Mouse (Mus musculus): ENCODE results near the gene Nudt9.

Gene Nudt9

DNA sequence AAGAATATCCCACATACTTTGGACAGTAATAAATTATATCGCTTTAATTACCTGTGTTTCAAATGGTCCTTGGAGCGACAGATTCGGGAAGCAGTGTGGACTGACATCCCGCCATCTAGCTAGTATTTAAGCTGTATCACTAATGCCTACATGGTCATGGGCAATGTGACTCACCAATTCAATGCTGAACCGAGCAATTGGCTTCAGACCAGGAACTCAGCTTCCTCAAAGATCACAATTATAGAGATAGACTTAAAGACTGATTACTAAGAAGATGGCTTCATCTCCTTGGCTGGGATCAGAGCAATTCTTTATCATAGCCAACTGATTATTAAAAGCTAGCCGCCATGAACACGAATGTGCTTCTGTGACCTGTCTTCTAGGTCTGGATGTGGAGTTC lies 31.4 kb downstream of the Nudt9 start, which contains the start of gene Gm17660:
Gene Gm17660, minus strand, starts transcription at position 101 of the 400 bp plus-strand sequence.
- no peak for DNase-seq (ENCODE audit: low spot score)

DNA sequence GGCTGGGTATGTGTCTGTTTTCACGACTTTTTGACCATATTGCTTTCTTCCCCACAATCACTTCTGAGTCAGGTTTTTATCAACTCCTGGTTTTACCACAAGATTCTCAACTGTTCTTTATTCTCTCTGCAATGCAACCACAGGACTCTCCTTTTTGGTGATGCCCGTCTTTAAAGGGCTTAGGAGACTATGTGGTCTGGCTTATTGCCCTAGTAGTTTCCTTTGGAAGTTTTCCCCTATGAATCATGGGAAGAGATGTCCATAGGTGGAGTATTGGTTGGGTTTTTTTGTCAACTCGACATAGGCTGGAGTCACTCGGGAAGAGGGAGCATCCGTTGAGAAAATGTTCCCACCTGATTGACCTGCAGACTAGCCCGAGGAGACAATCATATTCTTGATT lies 34.6 kb downstream of the Nudt9 start:
- DNase-seq (ENCODE audit: low spot score) = no peak

DNA sequence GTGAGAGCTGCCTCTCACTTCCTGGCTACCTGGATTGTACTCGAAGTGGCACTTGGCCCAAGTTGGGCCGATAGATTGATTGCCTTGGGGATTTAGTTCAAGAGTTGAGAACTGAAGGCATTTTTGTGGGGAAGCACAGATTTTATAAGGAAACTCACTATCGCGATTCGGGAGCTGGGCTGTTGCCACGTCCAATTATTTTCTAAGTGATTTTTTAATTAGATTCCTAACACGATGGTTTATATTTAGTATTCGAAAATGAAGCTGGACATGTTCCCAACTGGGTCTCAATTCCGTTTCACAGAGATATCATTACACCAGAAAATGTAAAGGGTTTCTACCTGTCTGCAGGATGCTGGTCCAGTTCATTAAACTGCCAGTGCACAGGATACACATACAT lies 39.3 kb downstream of the Nudt9 start:
- DNase-seq (ENCODE audit: low spot score) = no peak

DNA sequence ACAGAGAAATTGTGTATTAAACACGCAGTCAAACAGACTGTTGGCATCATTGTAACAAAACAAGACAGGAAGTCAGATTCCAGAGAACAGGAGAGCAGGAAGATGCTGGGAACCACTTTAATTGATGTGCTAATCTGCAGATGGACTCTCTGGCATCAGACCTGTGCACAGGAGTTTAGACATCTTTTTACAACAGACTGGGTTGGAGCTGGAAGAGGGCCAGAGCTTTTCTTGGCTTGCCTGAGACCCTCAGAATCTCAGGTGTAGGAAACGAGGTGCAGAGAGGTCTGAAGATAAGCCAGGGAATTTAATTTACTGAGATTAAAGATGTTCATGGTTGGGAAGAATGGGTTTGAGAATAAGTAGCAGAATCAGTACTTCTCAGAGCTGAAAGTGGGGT lies 43.6 kb downstream of the Nudt9 start:
- DNase-seq (ENCODE audit: low spot score) = no peak

DNA sequence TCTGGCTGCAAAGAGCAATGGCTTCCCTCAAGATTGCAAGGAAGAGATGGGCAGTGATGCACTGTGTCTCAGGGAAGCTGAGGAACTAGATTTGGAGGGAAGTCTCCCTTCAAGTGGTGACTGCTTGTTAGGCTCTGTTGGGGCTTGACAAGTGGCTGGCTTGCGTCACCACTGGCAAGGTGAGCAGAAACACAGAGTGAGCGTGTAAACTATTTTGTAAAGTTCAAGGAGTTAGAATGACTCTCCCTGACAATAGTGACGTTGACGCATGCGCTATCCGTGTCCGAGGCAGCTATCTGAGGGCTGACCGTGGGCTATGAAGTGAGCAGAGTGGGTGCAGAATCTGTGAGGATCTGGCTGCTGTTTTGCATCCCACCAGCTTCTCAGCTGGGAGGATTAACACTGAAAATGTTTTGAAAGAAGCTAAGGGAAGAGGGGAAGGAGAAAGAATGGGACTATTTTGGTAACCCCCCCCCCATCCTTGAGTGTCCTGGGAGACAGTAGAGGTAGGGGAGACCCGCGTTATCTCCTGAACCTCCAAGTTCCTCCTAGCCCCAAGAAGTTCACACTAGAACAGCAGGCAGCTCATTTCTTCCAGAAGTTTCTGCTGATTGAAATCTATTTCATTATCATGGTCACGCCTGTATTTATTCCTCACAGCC lies 49.4 kb downstream of the Nudt9 start:
- DNase-seq (ENCODE audit: low spot score) = no peak

DNA sequence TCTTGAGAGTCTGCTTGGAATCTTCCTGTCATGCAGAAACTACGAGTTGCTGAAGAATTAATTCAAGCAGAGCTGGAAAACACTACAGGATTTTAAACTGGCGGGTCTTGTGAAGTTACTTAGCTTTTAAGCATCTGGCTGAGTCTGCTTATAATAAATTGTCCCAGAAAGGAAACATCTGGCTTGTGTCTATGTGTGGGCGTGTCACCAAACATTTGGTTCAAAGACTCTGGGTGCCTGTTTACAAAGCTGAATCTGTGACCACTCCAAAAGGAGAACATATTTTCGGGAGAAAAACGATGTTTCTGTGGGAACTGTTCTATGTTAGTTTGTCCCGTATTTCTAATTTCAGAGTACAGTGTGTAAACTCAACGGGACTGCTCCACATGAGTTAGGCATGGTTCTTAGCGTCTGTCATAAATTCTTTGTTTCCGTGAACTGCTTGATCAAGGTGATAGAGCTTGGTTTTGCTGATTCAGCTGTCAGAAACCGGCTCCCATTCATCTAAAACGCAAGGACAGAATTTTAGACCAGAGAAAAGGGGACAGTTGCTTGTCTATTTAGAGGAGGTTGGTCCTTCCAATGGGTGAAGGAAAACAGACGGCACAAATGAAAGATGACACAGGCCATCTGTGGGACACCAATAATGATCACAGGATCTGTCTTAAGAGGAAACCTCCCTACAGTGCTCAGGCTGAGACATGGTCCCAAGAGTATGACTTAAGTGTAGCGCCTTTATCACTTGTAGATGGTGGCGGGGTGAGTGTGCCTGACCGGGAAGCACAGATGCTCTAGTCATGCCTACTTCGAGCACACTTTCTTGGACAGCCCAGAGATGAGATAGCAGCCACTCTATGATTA lies 50.2 kb downstream of the Nudt9 start:
- DNase-seq (ENCODE audit: low spot score) = no peak

DNA sequence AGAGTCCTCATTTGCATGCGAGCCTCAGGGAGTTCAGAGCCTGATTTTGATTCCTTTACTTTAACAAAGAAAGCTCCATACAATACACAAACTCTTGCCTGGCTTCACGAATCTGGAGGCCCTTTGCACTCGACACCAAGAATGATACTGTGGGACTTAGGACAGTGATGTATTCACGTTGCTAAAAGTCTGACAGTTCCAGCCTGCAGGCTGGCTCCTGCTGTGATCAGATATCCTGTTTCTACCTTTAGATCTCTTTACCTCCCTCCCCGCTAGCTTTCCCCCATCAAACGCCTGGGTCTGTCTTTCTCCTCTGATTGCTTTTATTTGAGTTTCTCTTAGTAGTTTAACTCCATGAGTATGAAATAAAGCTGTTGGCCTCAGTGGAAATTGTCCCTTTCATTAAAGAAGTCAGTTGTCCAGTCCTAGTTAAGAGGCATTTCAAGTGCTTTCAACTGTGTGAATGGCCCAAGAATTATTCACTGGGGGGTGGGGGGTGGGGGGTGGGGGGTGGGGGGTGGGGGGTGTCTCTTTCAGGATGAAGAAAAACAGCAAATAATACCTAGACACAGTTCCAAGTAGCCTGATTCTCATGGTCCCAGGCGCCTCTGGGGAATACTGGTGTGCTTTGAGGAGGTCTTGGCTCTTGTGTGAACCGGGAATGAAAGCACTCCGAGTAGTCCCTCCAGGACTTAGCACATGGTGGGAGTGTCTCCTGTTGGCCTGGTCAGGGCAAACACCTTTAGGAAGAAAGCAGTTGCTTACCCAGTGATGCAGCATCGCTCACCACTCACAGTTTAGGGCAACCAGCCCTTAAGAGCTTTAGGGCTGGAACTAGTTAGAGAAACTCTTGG lies 55.8 kb downstream of the Nudt9 start:
- DNase-seq (ENCODE audit: low spot score) = no peak

DNA sequence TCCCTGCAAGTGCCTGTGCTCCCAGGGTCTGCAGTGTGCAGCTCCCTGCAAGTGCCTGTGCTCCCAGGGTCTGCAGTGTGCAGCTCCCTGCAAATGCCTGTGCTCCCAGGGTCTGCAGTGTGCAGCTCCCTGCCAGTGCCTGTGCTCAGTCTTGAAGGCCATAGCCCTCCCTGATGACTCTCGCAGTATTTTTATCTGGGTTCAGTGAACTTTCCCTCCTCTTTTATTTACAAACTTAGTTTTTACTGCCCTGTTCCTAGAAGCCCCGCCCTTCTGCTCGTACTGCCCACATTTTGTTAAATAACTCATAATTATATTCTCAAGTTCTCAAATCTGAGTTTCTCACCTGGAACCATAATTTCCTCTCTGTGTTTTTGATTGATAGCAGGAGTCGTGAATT lies 57.1 kb downstream of the Nudt9 start:
- DNase-seq (ENCODE audit: low spot score) = no peak

DNA sequence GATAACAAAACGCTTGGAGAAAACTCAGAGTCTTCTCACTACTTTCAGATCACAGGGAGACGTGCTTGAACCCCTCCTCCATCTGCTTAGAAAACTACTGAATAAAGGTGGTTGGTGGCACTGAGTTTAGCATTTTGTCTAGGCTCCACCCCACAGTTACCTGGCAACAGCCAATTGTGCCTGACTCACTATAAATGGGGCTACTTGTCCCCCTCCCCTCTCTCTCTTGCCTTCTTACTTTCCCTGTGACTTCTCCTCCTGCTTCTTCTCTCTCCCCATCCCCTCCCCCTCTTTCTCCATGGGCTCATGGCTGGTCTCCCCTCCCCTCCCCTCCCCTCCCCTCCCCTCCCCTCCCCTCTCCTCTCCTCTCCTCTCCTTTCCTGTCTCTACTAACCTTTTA lies 58.0 kb downstream of the Nudt9 start:
- DNase-seq (ENCODE audit: low spot score) = no peak

DNA sequence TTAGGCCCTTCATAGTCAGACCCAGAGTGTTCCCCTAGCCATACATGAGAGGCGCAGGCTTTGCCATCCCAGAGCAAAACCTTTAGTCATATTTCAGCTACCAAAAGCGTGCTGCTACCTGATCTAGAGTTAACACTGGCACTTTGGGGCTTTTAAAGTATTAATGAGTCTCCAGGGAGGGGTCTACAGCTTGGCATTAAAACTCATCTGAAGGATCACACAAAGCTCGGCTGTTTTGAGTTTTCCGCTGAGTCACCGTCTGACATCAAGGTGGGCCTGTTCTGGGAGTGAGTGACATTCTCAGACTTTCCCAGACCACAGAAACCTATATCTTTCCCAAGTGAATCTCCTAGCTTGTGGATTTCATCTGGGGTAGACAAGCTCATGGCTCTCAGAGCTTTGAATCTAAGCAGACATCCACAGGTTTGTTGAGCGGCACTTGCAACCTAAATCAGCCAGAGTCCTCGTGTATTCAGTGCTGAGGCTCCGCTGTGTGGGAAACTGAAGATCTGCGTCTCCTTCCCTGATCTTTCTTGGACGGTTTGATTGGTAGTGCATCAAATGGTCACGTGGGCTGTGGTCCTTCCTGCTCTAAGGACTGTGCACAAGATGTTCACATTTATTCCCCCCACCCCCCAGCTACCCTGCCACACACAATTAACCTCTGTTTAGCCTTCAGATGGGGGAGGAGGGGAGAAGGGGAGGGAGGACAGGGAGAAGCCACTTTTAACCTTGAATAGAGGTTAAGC lies 62.2 kb downstream of the Nudt9 start:
- DNase-seq (ENCODE audit: low spot score) = no peak

DNA sequence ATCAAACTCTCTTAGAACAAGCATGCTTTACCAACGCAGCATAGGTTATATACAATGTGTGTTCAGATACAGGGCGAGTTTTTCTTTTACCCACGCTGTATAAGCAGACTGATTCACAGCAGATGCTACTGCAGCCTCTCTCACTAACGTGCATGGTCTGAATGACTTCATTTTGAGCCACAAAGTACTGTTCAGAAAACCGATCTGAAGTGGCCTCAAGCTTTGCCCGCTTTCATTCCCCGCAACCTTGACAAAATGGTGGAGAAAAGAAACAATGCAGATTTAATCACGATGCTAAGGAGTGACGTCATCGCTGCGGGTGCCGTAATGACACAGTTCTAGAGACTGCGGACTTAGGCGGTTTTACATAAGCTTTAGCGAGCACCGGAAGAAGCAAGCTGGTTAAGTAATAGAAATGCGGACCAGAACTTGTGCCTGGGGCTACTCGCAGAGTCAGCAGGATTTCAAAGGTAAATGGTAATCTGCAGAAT lies 62.8 kb downstream of the Nudt9 start:
- DNase-seq (ENCODE audit: low spot score) = no peak

DNA sequence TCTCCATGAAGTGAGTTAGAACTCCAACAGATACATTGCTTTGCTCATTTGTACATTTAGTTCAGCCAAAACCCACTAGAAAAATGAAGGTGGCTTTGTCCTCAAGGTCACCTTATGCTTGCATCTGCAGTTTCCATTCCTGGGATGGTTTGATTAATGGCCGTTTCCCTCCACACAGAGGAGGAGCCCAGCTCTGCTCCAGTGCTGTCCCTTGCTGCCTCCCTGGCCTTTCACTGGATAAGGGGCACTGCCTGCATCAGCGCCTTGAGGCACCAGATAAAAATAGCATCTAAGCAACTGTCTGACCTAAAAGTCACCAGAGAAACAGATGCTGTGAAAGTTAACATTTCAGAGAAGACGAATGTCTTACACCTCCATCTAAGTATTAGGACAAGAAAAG lies 63.4 kb downstream of the Nudt9 start:
- DNase-seq (ENCODE audit: low spot score) = no peak

DNA sequence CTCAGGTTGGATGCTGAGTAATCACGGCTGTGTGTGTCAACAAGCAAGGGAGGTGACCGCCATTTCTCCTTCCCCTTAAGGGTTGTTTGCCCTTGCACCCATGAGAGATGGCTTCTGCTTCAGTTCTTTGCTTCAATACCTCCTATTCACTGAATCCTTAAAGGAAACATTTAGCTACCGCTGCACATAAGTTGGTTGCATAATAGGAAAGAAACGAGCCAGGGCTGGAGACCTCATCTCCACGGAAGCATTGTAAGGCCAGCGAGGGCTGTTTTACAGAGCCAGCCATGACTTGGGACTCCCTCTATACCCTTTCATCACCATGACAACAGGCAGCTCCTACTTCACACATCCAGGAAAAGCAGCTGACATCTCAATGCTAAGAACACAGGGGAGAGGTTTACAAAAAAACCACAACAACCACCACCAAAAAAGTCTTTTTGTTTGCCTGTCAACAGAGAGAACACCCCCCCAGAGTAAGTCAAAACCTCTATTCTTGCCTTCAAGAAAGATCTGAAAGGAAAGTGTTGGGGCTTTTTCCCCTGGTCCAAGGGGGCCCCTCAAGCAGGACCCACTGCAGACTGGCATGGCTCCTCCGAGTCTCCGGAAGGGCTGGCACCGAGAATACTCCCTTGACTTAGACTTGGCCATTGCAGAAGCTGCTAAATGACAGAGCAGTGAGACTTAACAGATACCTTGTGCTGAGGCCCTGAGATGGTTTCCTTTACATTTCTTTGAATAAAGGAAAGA lies 64.2 kb downstream of the Nudt9 start:
- DNase-seq (ENCODE audit: low spot score) = no peak

DNA sequence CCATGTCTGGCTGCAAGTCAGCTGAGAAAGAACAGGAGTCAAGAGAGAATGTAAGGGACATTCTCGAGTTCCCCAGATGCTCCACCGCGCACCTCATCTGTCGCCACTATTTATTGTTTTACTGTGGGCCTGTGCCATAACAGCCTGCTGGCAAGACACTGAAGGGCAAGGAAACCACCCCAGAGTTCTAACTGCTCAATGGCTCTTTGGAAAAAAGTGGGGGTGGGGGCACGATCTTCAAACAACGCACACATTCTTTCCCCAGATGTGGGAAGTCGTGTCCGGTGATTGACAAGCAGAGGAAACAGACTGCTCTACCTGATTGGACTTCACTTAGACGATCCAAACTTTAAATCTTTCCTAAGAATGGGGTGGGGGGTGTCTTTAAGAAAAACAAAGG lies 65.9 kb downstream of the Nudt9 start:
- no peak for DNase-seq (ENCODE audit: low spot score)

DNA sequence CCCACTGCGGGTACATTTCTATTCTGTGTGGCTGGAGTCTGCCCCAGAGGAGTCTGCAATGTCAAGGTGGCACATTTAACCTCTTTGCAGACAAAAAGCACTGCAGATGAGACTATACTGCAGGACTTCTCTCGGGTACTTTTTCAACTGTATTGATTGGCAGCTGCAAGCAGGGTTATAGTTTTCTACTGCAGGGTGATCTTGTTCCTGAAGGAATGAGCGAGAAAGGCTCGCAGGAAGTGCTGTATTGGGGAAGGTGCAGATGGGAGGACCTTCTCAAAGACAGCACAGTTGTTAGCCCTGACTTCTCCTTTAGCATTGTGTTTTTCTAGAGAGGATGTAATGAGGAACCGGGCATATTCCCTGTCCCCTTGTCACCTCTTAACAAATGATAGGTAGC lies 66.4 kb downstream of the Nudt9 start:
- DNase-seq (ENCODE audit: low spot score) = no peak

DNA sequence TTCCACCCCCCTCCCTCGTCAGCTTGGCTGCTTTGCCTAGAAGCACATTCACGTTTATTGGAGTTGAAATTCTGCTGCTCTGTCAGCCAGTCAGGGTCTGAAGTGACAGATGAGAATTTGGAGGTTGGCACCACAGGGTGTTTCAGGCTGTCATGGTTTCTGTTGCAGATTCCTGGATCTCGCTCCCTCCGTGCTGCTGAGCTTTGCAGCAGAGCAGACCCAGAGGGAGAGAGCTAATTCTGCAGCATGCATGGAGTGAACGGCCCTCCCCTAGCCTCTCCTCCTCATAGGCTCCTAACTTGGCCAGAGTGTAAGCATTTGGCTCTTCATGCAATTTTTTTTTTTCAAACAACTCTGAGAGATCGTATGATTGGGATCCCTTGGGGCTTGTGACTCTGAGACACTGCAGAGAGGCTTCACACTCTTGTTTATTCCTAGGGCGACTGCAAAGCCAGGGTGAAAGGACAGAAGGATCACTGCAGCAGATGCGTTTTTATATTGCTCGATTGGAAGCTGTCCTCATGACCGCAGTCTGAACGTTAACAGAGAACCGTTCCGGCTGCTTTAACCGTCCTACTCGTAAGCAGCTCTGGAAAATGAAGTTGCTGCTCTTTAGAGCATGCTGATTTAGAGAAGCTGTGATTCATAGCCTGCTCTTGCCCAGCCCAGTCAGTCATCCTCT lies 67.5 kb downstream of the Nudt9 start, which contains the start of gene Sparcl1:
Gene Sparcl1, minus strand, starts transcription at position 243 of the 682 bp plus-strand sequence.
- no peak for DNase-seq (ENCODE audit: low spot score)
